Mouse (Mus musculus) brain, embryonic 14.5 days (tissue): ENCODE results near the gene Camta1.

ENCODE experiments used
- CTCF ChIP-seq: fragments of 200-500 bp; IDR thresholded peaks from 2 replicates; pipeline ENCODE4 v1.5.1; 2012; ENCODE audit warnings: inconsistent platforms, mild to moderate bottlenecking, moderate library complexity, borderline replicate concordance; ENCODE audit not compliant: insufficient read depth, insufficient read length; ENCODE audit errors: extremely low read depth
- POLR2A ChIP-seq: fragments of 200-500 bp; IDR thresholded peaks from 2 replicates; pipeline ENCODE4 v1.6.1; 2012; ENCODE audit warnings: mild to moderate bottlenecking, inconsistent platforms, borderline replicate concordance; ENCODE audit not compliant: poor library complexity, insufficient read depth, insufficient read length, severe bottlenecking; ENCODE audit errors: extremely low read depth

- TF ChIP-seq POLR2A (no peak), CTCF (no peak)
Observed at GRCm38 (mm10) chr4:150968956-150969355, 892.7 kb downstream of the Camta1 start.
